Mouse (Mus musculus) midbrain, embryonic 13.5 days (tissue): ENCODE results near the gene Apoa4. TPM values are rescaled to one million over a fixed set of nuclear protein-coding genes. Genes with fewer than 3 reads are reported as not detected.

Experiments used
- ATAC-seq: fragments of 200-750 bp; cut with Nextera tagmentation; 2 replicates; pipeline ENCODE4 v1.8.0; 2017; ENCODE audit warnings: mild to moderate bottlenecking, moderate TSS enrichment, moderate library complexity
- H3K27ac ChIP-seq: fragments of 300-500 bp; sonication (generic); 2 replicates; pipeline ENCODE4 v1.5.1; 2015; ENCODE audit warnings: inconsistent platforms, mild to moderate bottlenecking, moderate library complexity
- H3K27me3 ChIP-seq: fragments of 300-500 bp; sonication (generic); 2 replicates; pipeline ENCODE4 v1.6.1; 2015; ENCODE audit warnings: mild to moderate bottlenecking, inconsistent platforms
- H3K36me3 ChIP-seq: fragments of 300-500 bp; sonication (generic); 2 replicates; pipeline ENCODE4 v1.6.1; 2015; ENCODE audit warnings: mild to moderate bottlenecking, inconsistent platforms
- H3K4me1 ChIP-seq: fragments of 300-500 bp; sonication (generic); replicated peaks from 2 replicates; pipeline ENCODE4 v1.6.1; 2015; ENCODE audit warnings: inconsistent platforms
- H3K4me2 ChIP-seq: fragments of 300-500 bp; sonication (generic); replicated peaks from 2 replicates; pipeline ENCODE4 v1.6.1; 2015; ENCODE audit warnings: moderate library complexity, mild to moderate bottlenecking, inconsistent platforms
- H3K4me3 ChIP-seq: fragments of 300-500 bp; sonication (generic); replicated peaks from 2 replicates; pipeline ENCODE4 v1.5.1; 2015; ENCODE audit warnings: mild to moderate bottlenecking, inconsistent platforms
- H3K9ac ChIP-seq: fragments of 300-500 bp; sonication (generic); replicated peaks from 2 replicates; pipeline ENCODE4 v1.6.1; 2015; ENCODE audit warnings: mild to moderate bottlenecking, inconsistent platforms
- H3K9me3 ChIP-seq: fragments of 300-500 bp; sonication (generic); 2 replicates; pipeline ENCODE4 v1.6.1; 2016; ENCODE audit warnings: mild to moderate bottlenecking, inconsistent platforms
- WGBS: fragments of 180-500 bp; shearing (Covaris S2); methylation state at CpG from one replicate; pipeline ENCODE4 v1.1.7; 2015; 5-methylcytosine and 5-hydroxymethylcytosine counted together
- polyA plus RNA-seq: library from polyadenylated mRNA; unstranded; fragments of >200 nt; fragmentation: Nextera tagmentation; extraction: Ambion mirVana; gene quantifications from 2 replicates; pipeline ENCODE4 v1.2.1, GENCODE M21; 2015

Gene Apoa4
- polyA plus RNA-seq, 1 experiment from 2014 or later, result 0.08 TPM

- H3K4me3 ChIP-seq, result peak overlapping the region; percentile 46
- peak overlapping the region; percentile 68 for H3K4me2 ChIP-seq
- peak overlapping the region; percentile 67 for H3K9ac ChIP-seq
- no peaks in the 10 kb centered on the region for H3K9me3 ChIP-seq
- H3K27me3 ChIP-seq, result peaks cover 10% of the 10 kb centered on the region; the same call in 1 of the 2 replicates
- H3K27ac ChIP-seq, result 0 out of 2 replicates have a peak overlapping the region, but pooled peaks have one; percentile 31
- peak; percentile 97 for ATAC-seq
- H3K36me3 ChIP-seq, result no peaks in the 10 kb centered on the region
- 15% methylated on average over 37 of the region's 37 CpGs for WGBS
- peaks cover 9% of the 10 kb centered on the region for H3K4me1 ChIP-seq
Observed at GRCm38 (mm10) chr9:46229573-46230449, 10.7 kb upstream of the Apoa4 start.

GRCm38 (mm10) chr9:46230450-46230975 lies 10.0 kb upstream of the Apoa4 start:
- peak; percentile 57 for ATAC-seq
- peak overlapping the region; percentile 67 for H3K9ac ChIP-seq
- H3K27ac ChIP-seq, result 0 out of 2 replicates have a peak overlapping the region, but pooled peaks have one; percentile 31
- H3K4me2 ChIP-seq, result peak overlapping the region; percentile 68
- 16% methylated on average over 13 of the region's 13 CpGs for WGBS
- H3K27me3 ChIP-seq, result peaks cover 10% of the 10 kb centered on the region; the same call in 1 of the 2 replicates
- peak overlapping the region; percentile 46 for H3K4me3 ChIP-seq
- H3K9me3 ChIP-seq, result no peaks in the 10 kb centered on the region
- H3K36me3 ChIP-seq, result no peaks in the 10 kb centered on the region
- peaks cover 9% of the 10 kb centered on the region for H3K4me1 ChIP-seq

DNA sequence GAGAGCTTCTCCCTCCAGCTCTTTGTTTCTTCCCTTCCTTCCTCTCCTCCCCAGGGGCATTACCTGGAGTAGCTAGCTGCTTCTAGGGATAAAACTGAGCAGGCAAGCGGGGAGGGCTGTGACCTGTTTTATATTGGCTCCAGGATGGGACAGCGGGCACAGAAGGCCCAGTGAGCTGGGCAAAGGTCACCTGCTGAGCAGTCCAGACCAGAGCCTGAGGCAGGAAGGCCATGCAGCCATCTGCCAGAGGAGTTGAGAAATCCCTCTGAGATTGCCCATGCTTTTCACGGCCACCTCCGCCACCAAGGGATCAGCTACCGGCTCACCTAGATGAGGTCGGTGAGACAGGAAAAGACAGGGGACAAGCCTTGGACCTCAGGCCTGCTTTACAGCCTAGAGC lies 5.3 kb upstream of the Apoa4 start:
- Histone ChIP-seq H3K9ac (no peak overlapping the region), H3K9me3 (no peaks in the 10 kb centered on the region), H3K27ac (no peak overlapping the region), H3K36me3 (no peaks in the 10 kb centered on the region), H3K4me2 (no peak overlapping the region), H3K4me1 (peaks cover 6% of the 10 kb centered on the region), H3K4me3 (no peak overlapping the region), H3K27me3 (peaks cover 3% of the 10 kb centered on the region; the same call in 1 of the 2 replicates)
- no peak for ATAC-seq
- 87% methylated on average over 6 of the region's 6 CpGs for WGBS

- no peak within 1 kb of the TSS for H3K9ac ChIP-seq
- H3K27me3 ChIP-seq, result peaks cover 3% of the 10 kb centered on the region; the same call in 1 of the 2 replicates
- no peak within 1 kb of the TSS for H3K27ac ChIP-seq
- peaks cover 4% of the 10 kb centered on the region for H3K4me1 ChIP-seq
- no peaks in the 10 kb centered on the region for H3K9me3 ChIP-seq
- ATAC-seq, result no peak
- H3K36me3 ChIP-seq, result no peaks in the 10 kb centered on the region
- no peak within 1 kb of the TSS for H3K4me2 ChIP-seq
- no peak within 1 kb of the TSS for H3K4me3 ChIP-seq
Observed at GRCm38 (mm10) chr9:46235596-46235648, 5.1 kb upstream of the Apoa4 start, which contains the start of gene Apoc3. Apoc3 (minus strand) TSS chr9:46235636.

DNA sequence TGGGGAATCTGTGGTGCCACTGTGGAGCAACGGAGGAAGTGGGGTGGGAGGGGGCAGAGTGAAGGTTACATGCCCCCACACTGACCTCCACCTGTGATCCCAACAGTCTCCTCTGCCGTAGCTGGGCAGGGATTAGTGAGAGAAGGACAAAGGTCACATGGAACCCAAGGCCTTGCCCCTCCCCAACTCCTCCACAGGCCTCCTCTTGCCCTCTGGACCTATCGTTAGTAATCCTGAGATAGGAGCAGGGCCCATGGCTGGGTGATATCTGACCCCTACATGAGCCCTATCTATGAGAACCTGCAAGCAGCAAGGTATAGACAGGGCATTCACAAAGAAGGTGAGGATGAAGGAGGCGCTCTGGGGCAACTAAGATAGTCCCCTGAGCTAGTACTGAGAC lies 4.8 kb upstream of the Apoa4 start:
- Histone ChIP-seq H3K4me3 (no peak overlapping the region), H3K9me3 (no peaks in the 10 kb centered on the region), H3K36me3 (no peaks in the 10 kb centered on the region), H3K4me1 (peaks cover 2% of the 10 kb centered on the region), H3K27me3 (peaks cover 3% of the 10 kb centered on the region; the same call in 1 of the 2 replicates), H3K27ac (no peak overlapping the region), H3K9ac (no peak overlapping the region), H3K4me2 (no peak overlapping the region)
- WGBS, result 52% methylated on average over 4 of the region's 4 CpGs
- no peak for ATAC-seq

- no peak for ATAC-seq
- Histone ChIP-seq H3K4me1 (no peaks in the 10 kb centered on the region), H3K27ac (no peak overlapping the region), H3K36me3 (no peaks in the 10 kb centered on the region), H3K9me3 (no peaks in the 10 kb centered on the region), H3K9ac (no peak overlapping the region), H3K27me3 (no peaks in the 10 kb centered on the region), H3K4me2 (no peak overlapping the region), H3K4me3 (no peak overlapping the region)
- 90% methylated on average over 7 of the region's 7 CpGs for WGBS
Observed at GRCm38 (mm10) chr9:46238850-46239249, 1.6 kb upstream of the Apoa4 start.

GRCm38 (mm10) chr9:46241818-46242217 lies 1.3 kb downstream of the Apoa4 start:
- no peaks in the 10 kb centered on the region for H3K27me3 ChIP-seq
- H3K9me3 ChIP-seq, result no peaks in the 10 kb centered on the region
- 69% methylated on average over 2 of the region's 2 CpGs for WGBS
- H3K36me3 ChIP-seq, result no peaks in the 10 kb centered on the region
- H3K4me3 ChIP-seq, result no peak overlapping the region
- no peak for ATAC-seq
- no peak overlapping the region for H3K27ac ChIP-seq
- H3K9ac ChIP-seq, result no peak overlapping the region
- no peak overlapping the region for H3K4me2 ChIP-seq
- no peaks in the 10 kb centered on the region for H3K4me1 ChIP-seq

- no peak for ATAC-seq
Observed at GRCm38 (mm10) chr9:46243122-46243521, 2.6 kb downstream of the Apoa4 start.

DNA sequence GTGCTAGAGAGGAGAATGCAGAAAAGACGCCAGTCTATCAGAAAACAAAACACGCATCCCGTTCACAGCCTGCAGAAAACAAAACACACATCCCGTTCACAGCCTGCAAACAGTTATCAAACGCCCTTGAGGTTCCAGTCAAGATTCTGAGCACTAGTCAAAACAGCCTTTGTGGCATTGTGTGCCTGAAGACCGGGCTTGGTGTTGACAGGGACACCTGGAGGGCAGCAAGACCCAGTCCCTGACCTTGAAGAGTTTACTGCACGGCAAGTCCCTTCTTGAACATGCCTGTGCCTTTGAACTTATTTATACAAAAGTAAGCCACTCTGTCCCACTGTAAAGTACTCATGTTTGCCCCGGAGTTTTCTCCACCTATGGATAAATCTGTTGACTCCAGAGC lies 3.1 kb downstream of the Apoa4 start:
- no peaks in the 10 kb centered on the region for H3K4me1 ChIP-seq
- no peak for ATAC-seq
- H3K36me3 ChIP-seq, result no peaks in the 10 kb centered on the region
- H3K27ac ChIP-seq, result no peak overlapping the region
- no peak overlapping the region for H3K4me3 ChIP-seq
- H3K27me3 ChIP-seq, result peaks cover 12% of the 10 kb centered on the region; the same call in 1 of the 2 replicates
- no peak overlapping the region for H3K9ac ChIP-seq
- WGBS, result 59% methylated on average over 8 of the region's 8 CpGs
- H3K4me2 ChIP-seq, result no peak overlapping the region
- no peaks in the 10 kb centered on the region for H3K9me3 ChIP-seq

More at GRCm38 (mm10) chr9:46243122-46243521, 2.6 kb downstream of the Apoa4 start:
- Histone ChIP-seq H3K36me3 (no peaks in the 10 kb centered on the region), H3K27ac (no peak overlapping the region), H3K4me2 (no peak overlapping the region), H3K9me3 (no peaks in the 10 kb centered on the region), H3K27me3 (peaks cover 8% of the 10 kb centered on the region; the same call in 1 of the 2 replicates), H3K9ac (no peak overlapping the region), H3K4me3 (no peak overlapping the region), H3K4me1 (no peaks in the 10 kb centered on the region)
- 69% methylated on average over 4 of the region's 4 CpGs for WGBS

- Histone ChIP-seq H3K36me3 (no peaks in the 10 kb centered on the region), H3K27ac (no peak overlapping the region), H3K4me1 (no peaks in the 10 kb centered on the region), H3K9me3 (no peaks in the 10 kb centered on the region), H3K9ac (no peak overlapping the region), H3K27me3 (peaks cover 25% of the 10 kb centered on the region), H3K4me2 (no peak overlapping the region), H3K4me3 (no peak overlapping the region)
- 22% methylated on average over 11 of the region's 11 CpGs for WGBS
- ATAC-seq, result peak; percentile 83
Observed at GRCm38 (mm10) chr9:46246752-46247324, 6.3 kb downstream of the Apoa4 start.

DNA sequence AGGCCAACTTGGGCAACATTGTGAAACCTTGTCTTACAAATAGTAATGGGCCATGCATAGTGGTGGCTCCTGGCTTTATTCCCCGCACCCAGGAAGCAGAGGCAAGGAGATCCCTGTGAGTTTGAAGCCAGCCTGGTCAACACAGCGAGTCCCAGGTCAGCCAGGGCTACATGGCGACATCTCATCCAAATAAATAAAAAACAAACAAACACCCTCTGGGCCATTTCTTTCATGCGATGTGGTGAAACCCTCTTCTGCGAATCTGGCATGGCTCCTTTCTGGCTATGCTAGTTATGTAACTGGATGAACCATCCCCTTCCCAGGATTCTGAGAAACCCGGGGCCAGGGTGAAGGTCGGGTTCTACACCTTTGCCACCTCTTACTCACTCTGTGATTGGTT lies 15.7 kb downstream of the Apoa4 start:
- H3K27me3 ChIP-seq, result peaks cover 49% of the 10 kb centered on the region
- H3K4me3 ChIP-seq, result no peak overlapping the region
- no peaks in the 10 kb centered on the region for H3K36me3 ChIP-seq

DNA sequence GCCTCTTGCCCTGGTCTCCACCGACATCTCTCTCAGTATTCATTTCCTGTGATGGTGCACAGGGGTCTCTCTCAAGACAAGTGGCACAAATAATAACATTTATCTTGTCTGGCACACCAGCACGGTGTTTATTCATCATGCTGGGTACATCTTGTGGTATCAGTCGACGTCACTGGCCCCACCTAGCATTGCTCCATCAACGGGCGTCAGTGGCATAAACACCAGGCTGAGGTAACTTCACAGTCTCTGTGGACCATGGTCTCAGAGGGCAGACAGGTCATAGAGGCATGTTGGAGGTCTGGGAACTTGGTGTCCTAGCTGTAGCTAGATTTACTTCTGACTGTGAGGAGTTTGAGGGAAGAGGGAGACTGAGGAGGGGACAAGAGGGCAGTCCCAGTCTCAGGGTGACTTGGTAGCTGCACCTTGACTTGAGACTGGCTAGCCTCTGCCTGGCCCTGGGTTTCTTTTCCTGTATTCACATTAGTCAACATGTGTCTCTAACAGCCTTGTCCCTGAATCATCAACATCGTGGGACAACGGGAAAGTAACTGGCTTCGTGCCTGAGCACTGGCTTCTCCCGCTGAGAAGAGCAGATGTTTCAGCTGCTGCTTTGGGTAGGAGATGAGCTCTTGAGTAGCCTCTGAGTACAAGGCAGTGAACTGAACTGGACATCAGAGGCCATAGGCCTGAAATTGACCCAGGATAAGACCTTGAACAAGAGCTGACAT lies 16.3 kb downstream of the Apoa4 start:
- ATAC-seq, result no peak

More for the DNA sequence above, 15.7 kb downstream of the Apoa4 start:
- no peaks in the 10 kb centered on the region for H3K4me1 ChIP-seq
- ATAC-seq, result no peak
- H3K9ac ChIP-seq, result no peak overlapping the region
- WGBS, result 85% methylated on average over 7 of the region's 7 CpGs
- no peak overlapping the region for H3K27ac ChIP-seq
- H3K9me3 ChIP-seq, result no peaks in the 10 kb centered on the region
- H3K4me2 ChIP-seq, result no peak overlapping the region

More for the DNA sequence above, 16.3 kb downstream of the Apoa4 start:
- H3K27me3 ChIP-seq, result peaks cover 42% of the 10 kb centered on the region
- no peak overlapping the region for H3K4me3 ChIP-seq
- no peak overlapping the region for H3K9ac ChIP-seq
- H3K9me3 ChIP-seq, result no peaks in the 10 kb centered on the region
- 94% methylated on average over 10 of the region's 10 CpGs for WGBS
- no peaks in the 10 kb centered on the region for H3K36me3 ChIP-seq
- H3K27ac ChIP-seq, result no peak overlapping the region
- no peak overlapping the region for H3K4me2 ChIP-seq
- H3K4me1 ChIP-seq, result no peaks in the 10 kb centered on the region
